Mouse (Mus musculus): ENCODE data around the gene Wdr24.

- TF ChIP-seq GATA1 (IDR thresholded peaks at IDR 0.05; ENCODE audit: borderline replicate concordance, low read length) = no peak
- no peak for TF ChIP-seq FLI1 (IDR thresholded peaks at IDR 0.05; ENCODE audit: low read length)
These were observed 13.7 kb upstream of the Wdr24 start for GRCm38 (mm10) chr17:25809606-25810340.
